Mouse (Mus musculus) small intestine, adult 2 months (tissue): ENCODE results near the gene Tcp1. TPM values are rescaled to one million over a fixed set of nuclear protein-coding genes. Genes with fewer than 3 reads are reported as not detected.

Experiments
- H3K27ac ChIP-seq: fragments of 200-500 bp; 2 replicates; pipeline ENCODE4 v1.5.1; 2012; ENCODE audit warnings: low read depth, low read length, control low read depth, inconsistent platforms; ENCODE audit not compliant: insufficient read depth
- H3K27me3 ChIP-seq: fragments of 200-500 bp; 2 replicates; pipeline ENCODE4 v1.6.1; 2012; ENCODE audit warnings: mild to moderate bottlenecking, moderate library complexity, low read length, inconsistent platforms; ENCODE audit not compliant: control insufficient read depth, insufficient read depth
- H3K36me3 ChIP-seq: fragments of 200-500 bp; 2 replicates; pipeline ENCODE4 v1.6.1; 2012; ENCODE audit warnings: mild to moderate bottlenecking, low read length, control low read depth, inconsistent platforms; ENCODE audit not compliant: control insufficient read depth, insufficient read depth
- H3K4me1 ChIP-seq: fragments of 200-500 bp; 2 replicates; pipeline ENCODE4 v1.6.1; 2012; ENCODE audit warnings: low read length, inconsistent platforms, mixed read lengths; ENCODE audit not compliant: control insufficient read depth, insufficient read depth, insufficient read length
- H3K4me3 ChIP-seq: fragments of 200-500 bp; 2 replicates; pipeline ENCODE4 v1.5.1; 2012; ENCODE audit warnings: low read depth, mild to moderate bottlenecking, control low read depth, inconsistent platforms, low read length, moderate library complexity
- CTCF ChIP-seq: fragments of 200-500 bp; IDR thresholded peaks from 2 replicates; pipeline ENCODE4 v1.5.1; 2012; ENCODE audit warnings: low read depth, mild to moderate bottlenecking, control low read depth, inconsistent platforms, low read length, moderate library complexity, mixed read lengths; ENCODE audit not compliant: insufficient replicate concordance, insufficient read length; ENCODE audit errors: extremely low read depth
- POLR2A ChIP-seq: fragments of 200-500 bp; IDR thresholded peaks from 2 replicates; pipeline ENCODE4 v1.6.1; 2012; ENCODE audit warnings: low read depth, mild to moderate bottlenecking, control low read depth, inconsistent platforms, low read length, moderate library complexity
- WGBS: fragments of 180-500 bp; shearing (Covaris S2); methylation state at CpG from one replicate; pipeline ENCODE4 v1.1.7; 2018; 5-methylcytosine and 5-hydroxymethylcytosine counted together
- polyA plus RNA-seq: library from polyadenylated mRNA; depleted of rRNA; stranded (reverse); fragments of >200 nt; gene quantifications from 2 replicates; pipeline ENCODE4 v1.2.3, GENCODE M21; 2012

Gene Tcp1
- polyA plus RNA-seq, 1 experiment = 19.5 TPM

GRCm38 (mm10) chr17:12903372-12904333 is 11.8 kb upstream of the Tcp1 start:
- Histone ChIP-seq H3K36me3 (peaks cover 23% of the 10 kb centered on the region), H3K27ac (no peak overlapping the region), H3K4me1 (no peaks in the 10 kb centered on the region), H3K27me3 (no peaks in the 10 kb centered on the region), H3K4me3 (no peak overlapping the region)
- 74% methylated on average over 11 of the region's 12 CpGs for WGBS
- TF ChIP-seq POLR2A (no peak), CTCF (no peak)

- Histone ChIP-seq H3K27me3 (no peaks in the 10 kb centered on the region), H3K36me3 (peaks cover 21% of the 10 kb centered on the region), H3K4me1 (no peaks in the 10 kb centered on the region), H3K27ac (no peak overlapping the region), H3K4me3 (no peak overlapping the region)
- 83% methylated on average over 1 of the region's 1 CpGs for WGBS
- TF ChIP-seq CTCF = no peak
- TF ChIP-seq POLR2A = no peak
Observed at GRCm38 (mm10) chr17:12904349-12904748, 11.2 kb upstream of the Tcp1 start.

- Histone ChIP-seq H3K36me3 (peaks cover 27% of the 10 kb centered on the region), H3K4me1 (no peaks in the 10 kb centered on the region), H3K27me3 (no peaks in the 10 kb centered on the region), H3K4me3 (no peak overlapping the region), H3K27ac (no peak overlapping the region)
- TF ChIP-seq CTCF (no peak), POLR2A (no peak)
- 92% methylated on average over 4 of the region's 4 CpGs for WGBS
Observed at GRCm38 (mm10) chr17:12905810-12906209, 9.7 kb upstream of the Tcp1 start.

DNA sequence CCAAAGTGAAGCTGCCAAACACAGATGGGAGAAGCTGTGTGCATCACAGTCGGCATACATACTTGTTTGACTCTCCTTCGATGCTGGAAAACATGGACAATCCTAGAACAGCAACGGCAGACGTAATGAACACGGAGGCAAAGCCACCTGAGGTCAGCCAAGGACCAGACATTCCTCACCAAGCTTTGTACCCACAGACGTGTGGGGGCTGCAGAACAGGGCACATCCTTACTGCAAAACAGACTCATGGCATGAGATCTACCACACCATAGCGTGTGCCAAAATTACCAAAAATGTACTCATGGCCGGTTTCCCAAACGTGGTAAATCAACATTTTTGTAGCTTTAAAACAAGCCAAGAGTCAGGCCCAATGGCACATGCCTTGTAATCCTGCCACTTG is 9.1 kb upstream of the Tcp1 start:
- TF ChIP-seq CTCF (no peak), POLR2A (no peak)
- Histone ChIP-seq H3K4me3 (no peak overlapping the region), H3K4me1 (no peaks in the 10 kb centered on the region), H3K27ac (no peak overlapping the region), H3K36me3 (peaks cover 28% of the 10 kb centered on the region), H3K27me3 (no peaks in the 10 kb centered on the region)
- 91% methylated on average over 9 of the region's 9 CpGs for WGBS

DNA sequence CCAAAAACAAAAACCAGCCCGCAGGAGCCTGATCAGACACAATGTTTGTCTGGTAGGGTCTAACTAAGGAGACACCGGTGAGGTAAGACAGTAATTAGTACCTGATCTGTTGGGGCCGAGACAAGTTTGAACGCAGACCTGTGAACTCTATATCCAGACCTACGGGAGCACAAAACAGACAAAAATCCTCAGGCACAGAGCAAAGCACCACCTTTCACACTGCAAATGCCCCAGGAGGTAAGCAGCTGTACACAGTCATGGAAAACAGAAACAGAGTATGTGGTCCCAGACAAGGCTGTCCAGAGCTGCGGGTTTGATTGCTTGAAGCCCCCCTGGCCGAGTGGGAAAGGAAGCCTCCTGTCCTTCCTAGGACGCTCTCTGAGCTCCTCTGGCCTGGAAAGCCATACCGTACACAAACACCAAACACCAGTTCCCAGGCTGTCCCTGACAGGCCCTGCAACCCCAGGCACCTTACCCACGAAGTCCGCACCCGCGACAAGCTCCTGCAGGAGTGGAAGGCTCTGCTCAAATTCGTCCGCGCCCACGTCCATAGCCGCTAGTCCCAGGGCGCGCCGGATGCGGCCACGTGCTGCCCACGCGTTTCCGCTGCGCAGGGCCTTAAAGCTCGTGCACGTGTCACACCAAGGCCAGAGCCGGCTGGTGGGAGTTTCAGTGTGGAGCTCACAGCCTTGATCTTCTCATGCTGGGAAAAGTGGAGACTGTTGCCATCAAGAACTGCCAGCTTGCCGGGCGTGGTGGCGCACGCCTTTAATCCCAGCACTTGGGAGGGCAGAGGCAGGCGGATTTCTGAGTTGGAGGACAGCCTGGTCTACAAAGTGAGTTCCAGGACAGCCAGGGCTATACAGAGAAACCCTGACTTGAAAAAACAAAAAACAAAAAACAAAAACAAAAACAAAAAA is 5.9 kb upstream of the Tcp1 start, which contains the start of gene Pnldc1:
TSS of gene Pnldc1 (minus strand) at position 870 of the 920 bp plus-strand sequence.
- 87% methylated on average over 35 of the region's 35 CpGs for WGBS
- Histone ChIP-seq H3K27me3 (no peaks in the 10 kb centered on the region), H3K36me3 (peaks cover 46% of the 10 kb centered on the region), H3K4me3 (no peak within 1 kb of the TSS), H3K4me1 (no peaks in the 10 kb centered on the region), H3K27ac (no peak within 1 kb of the TSS)
- no peak for TF ChIP-seq CTCF
- TF ChIP-seq POLR2A = no peak

DNA sequence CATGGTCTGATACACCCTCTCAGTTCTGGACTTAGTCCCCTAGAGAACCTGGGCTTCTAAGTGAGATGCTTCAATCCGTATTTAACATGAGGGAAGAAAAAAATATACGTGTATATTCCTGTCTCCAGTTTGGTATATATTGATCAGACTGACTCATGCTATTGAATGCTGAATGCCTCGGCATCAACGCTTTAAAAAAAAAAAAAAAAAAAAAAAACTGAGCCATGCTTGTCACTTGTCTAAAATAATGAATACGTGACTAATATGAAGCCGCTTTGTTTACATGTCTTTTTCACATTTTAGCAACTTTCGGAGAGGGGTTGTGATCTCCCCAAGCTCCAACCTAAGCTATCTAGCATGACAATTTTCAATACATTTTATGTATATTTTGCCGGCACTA is 5.1 kb upstream of the Tcp1 start:
- Histone ChIP-seq H3K27me3 (no peaks in the 10 kb centered on the region), H3K4me1 (no peaks in the 10 kb centered on the region), H3K4me3 (no peak overlapping the region), H3K27ac (no peak overlapping the region), H3K36me3 (peaks cover 42% of the 10 kb centered on the region)
- 81% methylated on average over 8 of the region's 8 CpGs for WGBS
- no peak for TF ChIP-seq CTCF
- no peak for TF ChIP-seq POLR2A
